8 mouse cellular contexts compared by ENCODE assay signal in genomic region chr2:91101124-91101740, GRCm38 (mm10). TPM values are rescaled to one million over a fixed set of nuclear protein-coding genes. Genes with fewer than 3 reads are reported as not detected.
DNase-seq lines count a peak whose midpoint lies in the region; ATAC-seq lines count a peak whose summit lies in the region.

No protein-coding gene starts in this region.

- H3K4me2 ChIP-seq in heart, embryonic 15.5 days = no peak overlapping the region
- H3K4me2 ChIP-seq in liver, embryonic 13.5 days = no peak overlapping the region
- H3K4me2 ChIP-seq in stomach, embryonic 15.5 days = no peak overlapping the region

- no peaks in the 10 kb centered on the region for H3K36me3 ChIP-seq in forebrain, embryonic 10.5 days (replicated peaks)
- H3K36me3 ChIP-seq in heart, embryonic 15.5 days = no peaks in the 10 kb centered on the region
- H3K36me3 ChIP-seq in liver, embryonic 13.5 days = no peaks in the 10 kb centered on the region
- H3K36me3 ChIP-seq in stomach, embryonic 15.5 days = no peaks in the 10 kb centered on the region

- H3K4me3 ChIP-seq in forebrain, embryonic 10.5 days = no peak overlapping the region
- H3K4me3 ChIP-seq in heart, embryonic 15.5 days = no peak overlapping the region
- H3K4me3 ChIP-seq in liver, embryonic 13.5 days (replicated peaks) = no peak overlapping the region
- H3K4me3 ChIP-seq in stomach, embryonic 15.5 days (replicated peaks) = no peak overlapping the region

- no peaks in the 10 kb centered on the region for H3K9me3 ChIP-seq in forebrain, embryonic 10.5 days
- H3K9me3 ChIP-seq in heart, embryonic 15.5 days (replicated peaks) = no peaks in the 10 kb centered on the region
- H3K9me3 ChIP-seq in liver, embryonic 13.5 days (replicated peaks) = no peaks in the 10 kb centered on the region
- H3K9me3 ChIP-seq in stomach, embryonic 15.5 days = no peaks in the 10 kb centered on the region

- H3K27me3 ChIP-seq in forebrain, embryonic 10.5 days (ENCODE audit: poor library complexity, severe bottlenecking) = no peaks in the 10 kb centered on the region
- H3K27me3 ChIP-seq in heart, embryonic 15.5 days = no peaks in the 10 kb centered on the region
- no peaks in the 10 kb centered on the region for H3K27me3 ChIP-seq in liver, embryonic 13.5 days
- no peaks in the 10 kb centered on the region; the same call in 1 of the 2 replicates for H3K27me3 ChIP-seq in stomach, embryonic 15.5 days (replicated peaks)

- ATAC-seq in CD4-positive, CD25-positive, alpha-beta regulatory T cell, adult 4 months = peak; percentile 97
- ATAC-seq in heart, embryonic 15.5 days (replicated peaks; ENCODE audit: insufficient number of reproducible peaks, insufficient read depth, low FRiP score, low read depth) = peak; percentile 73
- peak; percentile 59 for ATAC-seq in liver, embryonic 13.5 days (ENCODE audit: low read depth)
- ATAC-seq in stomach, embryonic 15.5 days (ENCODE audit: insufficient read depth, low FRiP score, low read depth) = peak; percentile 81

- DNase-seq in c-Kit-negative CD71-positive TER-119-positive erythroid progenitor cells, embryonic 14.5 days (ENCODE audit: low read depth, low spot score) = peak; percentile 67
- peak; percentile 89 for DNase-seq in forebrain, embryonic 10.5 days (ENCODE audit: extremely low spot score, low spot score)
- peak; percentile 91 for DNase-seq in kidney, postnatal 14 days
- DNase-seq in liver, embryonic 13.5 days = peak; percentile 79
- peak; percentile 90 for DNase-seq in neural tube, embryonic 10.5 days (ENCODE audit: extremely low spot score, low spot score)

- H3K27ac ChIP-seq in forebrain, embryonic 10.5 days = no peak overlapping the region
- no peak overlapping the region for H3K27ac ChIP-seq in heart, embryonic 15.5 days
- H3K27ac ChIP-seq in liver, embryonic 13.5 days = no peak overlapping the region; the same call in 1 of the 2 replicates
- no peak overlapping the region for H3K27ac ChIP-seq in stomach, embryonic 15.5 days

- 18% methylated on average over 7 of the region's 7 CpGs for WGBS in forebrain, embryonic 10.5 days
- WGBS in heart, embryonic 15.5 days = 5% methylated on average over 7 of the region's 7 CpGs
- WGBS in liver, embryonic 13.5 days (ENCODE audit: insufficient replicate concordance) = 7% methylated on average over 7 of the region's 7 CpGs
- WGBS in stomach, embryonic 15.5 days = 7% methylated on average over 7 of the region's 7 CpGs

- H3K9ac ChIP-seq in heart, embryonic 15.5 days = no peak overlapping the region
- H3K9ac ChIP-seq in liver, embryonic 13.5 days = 0 out of 2 replicates have a peak overlapping the region, but pooled peaks have one; percentile 16
- no peak overlapping the region for H3K9ac ChIP-seq in stomach, embryonic 15.5 days

- peaks cover 11% of the 10 kb centered on the region; the same call in 1 of the 2 replicates for H3K4me1 ChIP-seq in forebrain, embryonic 10.5 days
- peaks cover 9% of the 10 kb centered on the region for H3K4me1 ChIP-seq in heart, embryonic 15.5 days (replicated peaks)
- peaks cover 58% of the 10 kb centered on the region for H3K4me1 ChIP-seq in liver, embryonic 13.5 days (replicated peaks)
- no peaks in the 10 kb centered on the region for H3K4me1 ChIP-seq in stomach, embryonic 15.5 days

RNA-seq across cellular contexts. Expression of gene Mybpc3, which starts 16.7 kb away (rescaled TPM):
- polyA plus RNA-seq in CD4-positive, CD25-positive, alpha-beta regulatory T cell, adult 4 months (2017; shearing (Covaris generic)) = not detected
- polyA plus RNA-seq in forebrain, embryonic 10.5 days (2016; fragmentation: Nextera tagmentation; extraction: Ambion mirVana) = not detected in 2 replicates
- 909 and 937 TPM in 2 replicates for polyA plus RNA-seq in heart, embryonic 15.5 days (2015; fragmentation: Nextera tagmentation; extraction: Ambion mirVana)
- polyA plus RNA-seq in liver, embryonic 13.5 days (2015; fragmentation: Nextera tagmentation; extraction: Ambion mirVana) = 0.14 and 0.95 TPM in 2 replicates
- polyA plus RNA-seq in stomach, embryonic 15.5 days (2015; fragmentation: Nextera tagmentation; extraction: Ambion mirVana) = 0.50 and 0.67 TPM in 2 replicates

RNA-seq across cellular contexts. Expression of gene Spi1, which starts 19.0 kb away (rescaled TPM):
- polyA plus RNA-seq in CD4-positive, CD25-positive, alpha-beta regulatory T cell, adult 4 months (2017; shearing (Covaris generic)) = under 1 TPM in 1 of 2 experiments, not detected in 1; 0.49 TPM
- polyA plus RNA-seq in forebrain, embryonic 10.5 days (2016; fragmentation: Nextera tagmentation; extraction: Ambion mirVana) = 2.8 and 3.1 TPM in 2 replicates
- polyA plus RNA-seq in heart, embryonic 15.5 days (2015; fragmentation: Nextera tagmentation; extraction: Ambion mirVana) = 3.9 and 8.6 TPM in 2 replicates
- polyA plus RNA-seq in liver, embryonic 13.5 days (2015; fragmentation: Nextera tagmentation; extraction: Ambion mirVana) = 14.1 and 15.1 TPM in 2 replicates
- 9.5 and 13.5 TPM in 2 replicates for polyA plus RNA-seq in stomach, embryonic 15.5 days (2015; fragmentation: Nextera tagmentation; extraction: Ambion mirVana)

RNA-seq across cellular contexts. Expression of gene Slc39a13, which starts 31.0 kb away (rescaled TPM):
- polyA plus RNA-seq in CD4-positive, CD25-positive, alpha-beta regulatory T cell, adult 4 months (2017; shearing (Covaris generic)) = 10 to 100 TPM; 33.1 to 55.2 TPM
- 17.8 and 17.9 TPM in 2 replicates for polyA plus RNA-seq in forebrain, embryonic 10.5 days (2016; fragmentation: Nextera tagmentation; extraction: Ambion mirVana)
- polyA plus RNA-seq in heart, embryonic 15.5 days (2015; fragmentation: Nextera tagmentation; extraction: Ambion mirVana) = 53.5 and 63.2 TPM in 2 replicates
- 10.6 and 10.9 TPM in 2 replicates for polyA plus RNA-seq in liver, embryonic 13.5 days (2015; fragmentation: Nextera tagmentation; extraction: Ambion mirVana)
- polyA plus RNA-seq in stomach, embryonic 15.5 days (2015; fragmentation: Nextera tagmentation; extraction: Ambion mirVana) = 42.8 and 45.5 TPM in 2 replicates

RNA-seq across cellular contexts. Expression of gene Psmc3, which starts 47.4 kb away (rescaled TPM):
- polyA plus RNA-seq in CD4-positive, CD25-positive, alpha-beta regulatory T cell, adult 4 months (2017; shearing (Covaris generic)) = 100 to 1,000 TPM; 198 to 201 TPM
- 361 TPM in 2 replicates for polyA plus RNA-seq in forebrain, embryonic 10.5 days (2016; fragmentation: Nextera tagmentation; extraction: Ambion mirVana)
- 227 and 228 TPM in 2 replicates for polyA plus RNA-seq in heart, embryonic 15.5 days (2015; fragmentation: Nextera tagmentation; extraction: Ambion mirVana)
- polyA plus RNA-seq in liver, embryonic 13.5 days (2015; fragmentation: Nextera tagmentation; extraction: Ambion mirVana) = 188 and 213 TPM in 2 replicates
- 225 and 243 TPM in 2 replicates for polyA plus RNA-seq in stomach, embryonic 15.5 days (2015; fragmentation: Nextera tagmentation; extraction: Ambion mirVana)

Comparison
In these comparisons a context has a peak if more than half of its experiments do, and no peak if none do; other contexts are left out.
1. RNA of gene Mybpc3, which starts 16.7 kb away (polyA plus RNA-seq): 909 to 937 TPM in heart, embryonic 15.5 days; 0.50 to 0.67 TPM in stomach, embryonic 15.5 days, 0.14 to 0.95 TPM in liver, embryonic 13.5 days, not detected in CD4-positive, CD25-positive, alpha-beta regulatory T cell, adult 4 months and not detected in forebrain, embryonic 10.5 days; every median in the first group is over 100 times any median in the second.
2. Peak in every context shown above with its lines, with median percentiles within 50 percentile points of each other: ATAC-seq and DNase-seq.